Comparison of ENCODE assay signal across 23 mouse cellular contexts in genomic region chr3:107132651-107133050, GRCm38 (mm10). TPM values are rescaled to one million over a fixed set of nuclear protein-coding genes. Genes with fewer than 3 reads are reported as not detected.
"Had no signal": no experiment of that assay in that cellular context is flagged by ENCODE, and none has a peak within 500 bp of the region (broad histone marks: within the 10 kb centered on the region; RNA-seq: fewer than 3 reads in every experiment).

No protein-coding gene starts in this region.

- H3K4me1 ChIP-seq: kidney, embryonic 15.5 days; liver, embryonic 12.5 days; megakaryocyte, embryonic 14.5 days had no signal

- H3K27me3 ChIP-seq: kidney, embryonic 15.5 days; limb, embryonic 15.5 days; liver, embryonic 12.5 days had no signal

- H3K36me3 ChIP-seq: kidney, embryonic 15.5 days; limb, embryonic 15.5 days; liver, embryonic 12.5 days had no signal

- H3K4me3 ChIP-seq: kidney, embryonic 15.5 days; limb, embryonic 15.5 days; liver, embryonic 12.5 days; megakaryocyte, embryonic 14.5 days had no signal

- ATAC-seq: intestine, embryonic 16.5 days; liver, embryonic 12.5 days had no signal

- H3K4me2 ChIP-seq: kidney, embryonic 15.5 days; limb, embryonic 15.5 days; liver, embryonic 12.5 days; lung, embryonic 14.5 days had no signal

- DNase-seq: kidney, adult 2 months; kidney, postnatal 14 days; lung, embryonic 14.5 days; lung, postnatal 10 days; lung, postnatal 4 days; retina, postnatal 1 day; right cerebral cortex, postnatal 4 days; spleen, adult 18-20 months; thymus, adult 18-20 months; thymus, postnatal 14 days had no signal

- H3K27ac ChIP-seq: kidney, embryonic 15.5 days; limb, embryonic 15.5 days; liver, embryonic 12.5 days had no signal

- H3K9ac ChIP-seq: kidney, embryonic 15.5 days; limb, embryonic 15.5 days; liver, embryonic 12.5 days; lung, embryonic 14.5 days had no signal

- H3K9me3 ChIP-seq: kidney, embryonic 15.5 days; limb, embryonic 15.5 days; liver, embryonic 12.5 days; megakaryocyte, embryonic 14.5 days had no signal

RNA-seq across cellular contexts. Expression of gene Kcna2, which starts 31.7 kb away (rescaled TPM):
- total RNA-seq: monocyte, adult 5-6 weeks had no signal
- polyA plus RNA-seq: limb, embryonic 11.5 days had no signal

RNA-seq across cellular contexts. Expression of gene Kcna10, which starts 50.2 kb away (rescaled TPM):
- total RNA-seq: layer of hippocampus, adult 8-10 months; layer of hippocampus, postnatal 25 days; left cerebral cortex, postnatal 25 days; monocyte, adult 5-6 weeks had no signal
- polyA plus RNA-seq: intestine, embryonic 16.5 days; kidney, adult 2 months; kidney, embryonic 15.5 days; large intestine, adult 2 months; limb, embryonic 11.5 days; liver, embryonic 12.5 days; liver, embryonic 16.5 days; lung, embryonic 14.5 days; stomach, embryonic 14.5 days had no signal
